In genomic region chr15:85232543-85233250, GRCm38 (mm10) we compare ENCODE assay signal across 11 mouse cellular contexts. TPM values are rescaled to one million over a fixed set of nuclear protein-coding genes. Genes with fewer than 3 reads are reported as not detected.
DNase-seq lines count a peak whose midpoint lies in the region; ATAC-seq and TF ChIP-seq lines count a peak whose summit lies in the region.
"Had no signal": no experiment of that assay in that cellular context is flagged by ENCODE, and none has a peak within 500 bp of the region (broad histone marks: within the 10 kb centered on the region; RNA-seq: fewer than 3 reads in every experiment).

No protein-coding gene starts in this region.

- no peak for DNase-seq in lung, postnatal 0 days (ENCODE audit: low spot score)
- DNase-seq in lung, postnatal 25 days (ENCODE audit: low spot score) = no peak
- DNase-seq in T-cell, adult 2 months (ENCODE audit: low spot score) = peak; percentile 78
- DNase-seq in frontal cortex, postnatal 25 days (ENCODE audit: low spot score in 2 of 2) = no peak
- DNase-seq in cerebellum, postnatal 36 days = no peak
- DNase-seq in adrenal gland, adult 2 months = no peak

- WGBS in lung, postnatal 0 days = 88% methylated on average over 25 of the region's 25 CpGs
- WGBS in intestine, postnatal 0 days = 55% methylated on average over 25 of the region's 25 CpGs
- WGBS in stomach, embryonic 16.5 days = 86% methylated on average over 25 of the region's 25 CpGs

- no peak overlapping the region for H3K4me2 ChIP-seq in lung, postnatal 0 days (replicated peaks; ENCODE audit: low read depth, low read length)
- H3K4me2 ChIP-seq in intestine, postnatal 0 days (replicated peaks; ENCODE audit: low read depth) = peak overlapping the region; percentile 30; the same call in 1 of the 2 replicates
- H3K4me2 ChIP-seq in stomach, embryonic 16.5 days (ENCODE audit: low read depth, low read length) = no peak overlapping the region

- no peak for TF ChIP-seq CTCF in lung, postnatal 0 days (IDR thresholded peaks at IDR 0.05)
- TF ChIP-seq CTCF in intestine, postnatal 0 days (IDR thresholded peaks at IDR 0.05; ENCODE audit: low read depth) = no peak

- H3K4me1 ChIP-seq in lung, postnatal 0 days (ENCODE audit: insufficient read depth, low read depth, low read length) = no peaks in the 10 kb centered on the region
- H3K4me1 ChIP-seq in intestine, postnatal 0 days (replicated peaks; ENCODE audit: control insufficient read depth, insufficient read depth, low read length) = peaks cover 13% of the 10 kb centered on the region
- H3K4me1 ChIP-seq in stomach, embryonic 16.5 days (ENCODE audit: control insufficient read depth, insufficient read depth, low read length) = peaks cover 19% of the 10 kb centered on the region

- peak; percentile 6; the same call in 1 of the 2 replicates for ATAC-seq in lung, postnatal 0 days
- ATAC-seq in intestine, postnatal 0 days = peak; percentile 74
- peak; percentile 31; the same call in 1 of the 2 replicates for ATAC-seq in stomach, embryonic 16.5 days (ENCODE audit: insufficient read depth, low FRiP score)
- ATAC-seq: hindbrain, embryonic 16.5 days had no signal

- H3K36me3 ChIP-seq in lung, postnatal 0 days (ENCODE audit: insufficient read depth, low read length) = no peaks in the 10 kb centered on the region
- H3K36me3 ChIP-seq in intestine, postnatal 0 days (ENCODE audit: control insufficient read depth, insufficient read depth) = peaks cover 20% of the 10 kb centered on the region; the same call in 1 of the 2 replicates
- peaks cover 16% of the 10 kb centered on the region for H3K36me3 ChIP-seq in stomach, embryonic 16.5 days (ENCODE audit: control insufficient read depth, insufficient read depth, low read length)
- H3K36me3 ChIP-seq: G1E had no signal

- no peak for TF ChIP-seq EP300 in lung, postnatal 0 days (IDR thresholded peaks at IDR 0.05)

- H3K27me3 ChIP-seq in lung, postnatal 0 days (replicated peaks; ENCODE audit: insufficient read depth, low read length) = no peaks in the 10 kb centered on the region
- H3K27me3 ChIP-seq in intestine, postnatal 0 days (replicated peaks; ENCODE audit: control insufficient read depth, insufficient read depth, low read length) = no peaks in the 10 kb centered on the region
- no peaks in the 10 kb centered on the region for H3K27me3 ChIP-seq in stomach, embryonic 16.5 days (ENCODE audit: control insufficient read depth, insufficient read depth, low read length)

- H3K4me3 ChIP-seq in lung, postnatal 0 days (ENCODE audit: low read depth, low read length) = no peak overlapping the region
- no peak overlapping the region for H3K4me3 ChIP-seq in intestine, postnatal 0 days (ENCODE audit: low read depth, low read length)
- H3K4me3 ChIP-seq in stomach, embryonic 16.5 days (replicated peaks; ENCODE audit: low read length) = no peak overlapping the region

- 0 out of 2 replicates have a peak overlapping the region, but pooled peaks have one; percentile 9 for H3K27ac ChIP-seq in lung, postnatal 0 days (ENCODE audit: low read length)
- peak overlapping the region; percentile 92 for H3K27ac ChIP-seq in intestine, postnatal 0 days (ENCODE audit: low read depth, low read length)
- peak overlapping the region; percentile 79 for H3K27ac ChIP-seq in stomach, embryonic 16.5 days (ENCODE audit: low read length)
- H3K27ac ChIP-seq: liver, embryonic 14.5 days had no signal

- H3K9me3 ChIP-seq in lung, postnatal 0 days (ENCODE audit: low read length) = no peaks in the 10 kb centered on the region
- H3K9me3 ChIP-seq in intestine, postnatal 0 days (ENCODE audit: control insufficient read depth) = no peaks in the 10 kb centered on the region
- no peaks in the 10 kb centered on the region for H3K9me3 ChIP-seq in stomach, embryonic 16.5 days (replicated peaks; ENCODE audit: control insufficient read depth, low read length)

- no peak overlapping the region for H3K9ac ChIP-seq in lung, postnatal 0 days (replicated peaks; ENCODE audit: low read depth)
- H3K9ac ChIP-seq in intestine, postnatal 0 days (ENCODE audit: low read depth, low read length) = no peak overlapping the region
- H3K9ac ChIP-seq in stomach, embryonic 16.5 days (ENCODE audit: low read length) = peak overlapping the region; percentile 7; the same call in 1 of the 2 replicates
- H3K9ac ChIP-seq: liver, embryonic 14.5 days had no signal

RNA-seq across cellular contexts. Expression of gene Fbln1, which starts 26.9 kb away (rescaled TPM):
- 45.7 and 51.2 TPM in 2 replicates for polyA plus RNA-seq in lung, postnatal 0 days (2015; fragmentation: Nextera tagmentation; extraction: Ambion mirVana)
- polyA plus RNA-seq in intestine, postnatal 0 days (2015; fragmentation: Nextera tagmentation; extraction: Ambion mirVana) = 90.5 and 97.9 TPM in 2 replicates
- polyA plus RNA-seq in stomach, embryonic 16.5 days (2015; fragmentation: Nextera tagmentation; extraction: Ambion mirVana) = 236 and 299 TPM in 2 replicates
- total RNA-seq in adrenal gland, adult 2 months (2021) = 10 to 100 TPM; 34.0 to 38.5 TPM
- 37.6 and 42.1 TPM in 2 replicates for polyA plus RNA-seq in adrenal gland, adult 2 months (2012; rRNA removed)
- polyA plus RNA-seq: G1E had no signal

Comparison
In these comparisons a context has a peak if more than half of its experiments do, and no peak if none do; other contexts are left out.
1. ATAC-seq: peak in every context shown above with its lines; median percentile 74 in intestine, postnatal 0 days; 31 in stomach, embryonic 16.5 days; 6 in lung, postnatal 0 days.
2. H3K27ac ChIP-seq: peak in every context shown above with its lines; median percentile 92 in intestine, postnatal 0 days; 79 in stomach, embryonic 16.5 days; 9 in lung, postnatal 0 days.